Mouse (Mus musculus) left cerebral cortex, postnatal 36 days (tissue): ENCODE data around the gene Trip11. TPM values are rescaled to one million over a fixed set of nuclear protein-coding genes. Genes with fewer than 3 reads are reported as not detected.
"Not testable (repeated sequence)": the region's sequence is repeated elsewhere in the genome, so short reads cannot be mapped to it uniquely, and the experiment has no call there.

Experiments used
- DNase-seq, 2 experiments: peaks; one replicate each; pipeline ENCODE4 v3.0.0; 2021 to 2022; ENCODE audit warnings: low spot score in 2 of 2, mixed read lengths in 1 of 2
- intact Hi-C: fragments of 180-260 bp; cut with DNase I; formaldehyde crosslinking; loops from one replicate; pipeline ENCODE4 v1.15.1; 2025
- total RNA-seq, 2 experiments: library from RNA; stranded (reverse); gene quantifications; 2 replicates each; pipeline ENCODE4 v1.2.3; 2021

Gene Trip11
- 10 to 100 TPM; 22.8 to 33.2 TPM for total RNA-seq

DNA sequence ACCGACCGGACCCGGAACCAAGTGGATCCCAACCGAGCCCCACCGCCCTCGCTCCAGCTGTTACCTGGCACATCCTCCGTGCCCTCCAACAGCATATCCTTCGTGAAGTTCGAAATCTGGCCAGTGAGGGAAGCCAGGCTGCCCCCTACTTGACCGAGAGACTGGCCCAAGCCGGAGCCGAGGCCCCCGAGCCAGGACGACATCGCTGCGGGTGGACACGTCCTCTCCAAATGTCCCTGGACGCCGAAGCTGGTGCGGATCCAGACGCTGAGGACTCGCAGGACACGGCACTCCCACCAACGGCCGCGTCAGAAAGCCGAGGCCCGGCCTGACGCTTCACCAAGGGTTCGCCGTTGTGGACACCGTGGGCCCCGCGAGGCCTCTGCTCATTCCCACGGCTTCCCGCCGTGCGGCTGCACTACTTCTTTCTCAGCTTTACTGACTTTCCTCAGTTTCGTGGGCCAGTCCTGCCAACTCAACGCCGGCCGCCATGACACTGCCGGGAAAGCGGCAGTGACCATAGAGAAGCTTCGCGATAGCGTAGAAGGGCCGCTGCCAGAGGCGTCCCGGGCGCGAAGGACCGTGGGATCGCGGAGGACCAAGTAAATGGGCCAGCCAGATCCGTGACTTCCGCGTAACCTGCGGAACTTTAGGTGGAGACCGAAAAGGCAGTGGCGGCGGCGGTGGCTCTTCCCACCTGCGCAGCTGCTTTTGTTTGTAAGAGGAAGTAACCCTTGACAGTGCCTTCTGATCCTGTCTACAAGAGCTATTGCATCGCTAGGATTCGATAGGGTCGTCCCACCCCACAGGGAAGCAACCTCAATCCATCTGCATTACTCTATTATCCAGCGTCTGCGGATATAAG, at the start of gene Trip11:
Trip11 (minus strand) TSS at position 642 of the 865 bp plus-strand sequence.
- peak; percentile 92 to 93 for DNase-seq
- intact Hi-C loops, result loop anchor here (1.0 kb wide), 1 partner anchor 45 kb away; the partner anchor contains the start of gene Atxn3

DNA sequence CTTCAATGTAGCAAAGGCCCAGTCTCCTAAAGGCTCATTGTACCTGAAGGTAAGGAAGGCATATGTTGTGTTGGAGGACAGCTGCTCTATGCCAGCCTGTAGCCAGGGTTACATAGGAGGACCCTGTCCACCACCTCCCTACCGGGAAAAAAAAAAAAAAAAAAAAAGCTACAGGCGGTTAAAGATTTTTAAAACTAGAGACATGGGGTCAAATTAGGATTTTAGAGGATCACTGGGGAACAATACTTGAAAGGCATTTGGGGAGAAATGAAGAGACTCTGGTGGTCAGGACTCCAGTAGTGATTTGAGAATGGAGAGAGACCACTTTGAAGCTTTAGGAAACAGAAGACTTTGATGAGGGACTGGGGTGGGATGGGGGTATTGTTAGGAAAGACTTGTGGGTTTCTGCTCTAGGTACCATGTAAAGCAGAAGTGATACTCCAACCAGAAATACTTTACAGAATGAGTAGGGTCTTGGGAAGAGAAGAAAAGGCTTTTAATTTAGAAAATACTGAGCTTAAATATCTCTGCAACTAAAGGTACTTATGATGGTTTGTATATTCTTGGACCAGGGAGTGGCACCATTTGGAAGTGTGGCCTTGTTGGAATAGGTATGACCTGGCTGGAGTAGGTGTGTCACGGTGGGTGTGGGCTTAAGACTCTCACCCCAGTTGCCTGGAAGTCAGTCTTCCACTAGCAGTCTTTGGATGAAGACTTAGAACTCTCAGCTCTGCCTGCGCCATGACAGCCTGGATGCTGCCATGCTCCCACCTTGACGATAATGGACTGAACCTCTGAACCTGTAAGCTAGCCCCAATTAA, 46.1 kb upstream of the Trip11 start:
- intact Hi-C loops, result loop anchor here (1.0 kb wide), 1 partner anchor 46 kb away; the partner anchor contains the start of gene Trip11
- DNase-seq, result not testable (repeated sequence)

DNA sequence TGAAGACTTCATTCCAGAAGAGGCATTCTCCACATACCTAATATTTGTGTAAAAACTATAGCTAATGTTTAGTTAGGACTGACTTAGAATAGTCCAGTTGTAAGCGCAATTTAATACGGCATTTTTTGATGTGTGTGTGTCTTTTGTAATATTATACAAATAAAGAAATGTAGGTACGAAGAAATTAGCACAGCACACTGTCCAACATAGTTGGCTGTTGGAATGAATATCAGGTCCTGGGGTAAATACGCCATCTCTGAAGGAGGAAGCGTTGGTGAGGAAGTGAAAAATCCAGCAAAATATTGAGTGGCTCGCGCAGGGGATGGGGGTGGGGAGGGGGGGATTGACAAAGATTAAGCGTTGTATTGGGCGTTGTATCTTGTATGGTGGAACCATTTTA, 45.5 kb upstream of the Trip11 start:
- intact Hi-C loops, result loop anchor here (1.0 kb wide), 1 partner anchor 45 kb away; the partner anchor contains the start of gene Trip11
- DNase-seq, result no peak

DNA sequence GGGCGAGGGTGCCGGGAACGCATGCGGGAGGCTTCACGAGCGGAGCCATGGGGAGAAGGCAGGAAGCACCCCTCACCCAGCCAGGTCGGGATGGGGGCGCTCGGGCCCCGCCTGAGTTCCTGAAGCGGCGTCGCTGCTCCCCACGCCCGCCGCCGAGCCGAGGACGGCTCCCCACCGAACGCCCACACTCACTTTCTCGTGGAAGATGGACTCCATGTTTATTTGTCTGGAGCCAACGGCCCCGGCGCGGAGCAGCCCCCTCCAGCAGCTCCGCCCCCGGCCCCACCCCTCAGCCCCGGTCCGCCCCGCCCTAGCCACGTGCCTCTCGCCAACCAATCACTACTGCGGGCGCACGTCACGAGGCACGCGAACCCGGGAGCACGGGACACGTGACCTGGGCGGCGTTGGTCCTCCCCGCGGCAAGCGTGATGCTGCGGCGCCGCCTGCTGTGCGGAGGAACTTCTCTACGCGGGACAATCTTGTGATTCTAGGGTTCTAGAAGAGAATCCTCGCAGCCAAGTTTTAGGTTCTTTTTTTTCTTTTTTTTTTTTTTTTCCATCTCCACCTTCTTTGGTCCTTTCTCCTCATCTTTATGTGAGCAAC, 45.0 kb upstream of the Trip11 start, which contains the start of gene Atxn3:
Atxn3 (minus strand) TSS at position 305 of the 603 bp plus-strand sequence.
- DNase-seq, result peak; percentile 97 to 98
- intact Hi-C loops, result loop anchor here (1.0 kb wide), 1 partner anchor 45 kb away; the partner anchor contains the start of gene Trip11

DNA sequence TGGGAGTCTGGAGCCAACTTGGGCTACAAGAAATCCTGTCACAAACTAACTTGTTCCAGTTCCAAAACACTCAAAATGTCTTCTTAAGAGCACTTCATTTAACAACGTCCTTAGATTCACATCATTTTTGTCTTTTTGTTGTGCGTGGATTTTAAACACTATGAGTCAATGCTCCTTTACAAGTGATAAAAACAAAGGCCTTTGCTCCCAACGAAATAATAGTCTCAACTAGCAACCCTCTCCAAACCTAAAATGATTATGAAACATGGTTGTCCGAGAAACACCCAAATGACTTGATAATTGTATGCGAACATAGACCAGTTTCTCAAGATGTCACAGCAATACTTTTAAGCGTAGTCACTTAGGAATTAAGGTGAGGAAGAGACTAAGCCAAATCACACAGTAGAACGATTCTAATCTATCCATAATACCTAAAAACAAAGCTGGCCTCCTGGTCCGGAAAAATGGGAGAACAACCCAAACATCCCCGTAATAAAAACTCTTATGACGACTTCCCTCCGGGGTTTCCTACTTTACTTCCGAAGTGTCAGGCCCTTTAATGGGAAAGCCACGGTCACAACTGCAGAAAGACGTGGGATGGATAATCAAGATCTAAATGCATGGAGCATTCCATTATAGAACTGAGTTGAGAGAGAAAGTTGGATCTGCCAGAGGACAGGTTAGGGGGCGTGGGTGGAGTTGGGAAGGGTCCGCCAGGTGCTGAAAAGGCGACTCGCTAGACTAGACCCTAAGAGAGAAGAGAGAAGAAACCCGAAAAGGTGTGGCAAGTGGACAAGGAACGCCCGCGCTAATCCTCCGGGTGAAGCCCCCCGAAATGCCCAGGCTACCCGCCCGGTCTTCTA, 44.2 kb upstream of the Trip11 start:
- intact Hi-C loops, result no loop called here
- DNase-seq, result no peak

DNA sequence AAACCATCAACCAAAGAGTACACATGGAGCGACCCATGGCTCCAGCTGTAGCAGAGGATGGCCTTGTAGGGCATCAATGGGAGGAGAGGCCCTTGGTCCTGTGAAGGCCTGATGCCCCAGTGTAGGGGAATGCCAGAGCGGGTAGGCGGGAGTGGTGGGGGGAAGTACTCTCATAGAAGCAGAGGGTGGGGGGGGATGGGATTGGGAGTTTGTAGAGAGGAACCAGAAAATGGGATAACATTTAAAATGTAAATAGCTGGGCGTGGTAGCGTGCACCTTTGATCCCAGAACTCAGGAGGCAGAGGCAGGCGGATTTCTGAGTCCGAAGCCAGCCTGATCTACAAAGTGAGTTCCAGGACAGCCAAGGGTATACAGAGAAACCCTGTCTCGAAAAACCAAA, 42.8 kb upstream of the Trip11 start:
- intact Hi-C loops, DNase-seq: not testable (repeated sequence)

DNA sequence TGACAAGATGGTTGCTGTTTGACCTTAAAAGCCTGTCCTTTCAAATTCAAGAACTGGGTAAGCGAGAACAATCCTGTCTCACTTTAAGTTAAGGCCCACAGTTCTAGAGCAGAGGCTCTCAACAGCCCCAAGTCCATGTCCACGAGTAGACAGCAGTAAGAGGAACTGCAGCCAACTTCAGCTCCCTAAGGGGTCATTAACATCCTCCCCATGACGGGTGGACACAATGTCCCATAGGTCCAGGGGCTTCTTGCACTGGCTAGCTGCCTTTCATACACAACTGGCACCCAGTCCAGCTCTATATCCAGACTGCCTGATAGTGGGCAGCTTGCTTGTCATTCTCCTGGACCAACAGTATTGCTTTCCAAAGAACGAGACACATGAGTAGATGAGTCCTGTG, 35.7 kb upstream of the Trip11 start:
- no peak for DNase-seq
- intact Hi-C loops, result no loop called here

DNA sequence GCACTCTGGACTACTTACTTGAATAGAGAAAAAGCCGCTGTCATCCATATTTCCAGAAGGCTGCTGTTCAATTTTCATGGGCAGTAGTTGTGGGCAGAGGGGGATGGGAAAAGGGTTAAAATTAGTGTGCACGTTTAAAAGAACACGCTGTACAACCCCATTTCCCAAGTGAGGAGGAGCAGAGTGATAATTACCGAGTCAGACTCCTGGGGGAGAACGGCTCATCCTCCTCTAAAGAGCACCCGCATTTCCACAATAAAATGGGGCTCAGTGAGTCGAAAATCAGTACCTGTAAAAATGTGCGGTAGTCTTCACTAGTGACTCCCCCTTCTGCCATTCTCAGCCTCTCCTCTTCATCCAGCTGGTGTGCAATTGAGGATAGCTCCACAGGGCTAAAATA, 34.9 kb upstream of the Trip11 start:
- intact Hi-C loops, result no loop called here
- peak; percentile 11 to 14 for DNase-seq

DNA sequence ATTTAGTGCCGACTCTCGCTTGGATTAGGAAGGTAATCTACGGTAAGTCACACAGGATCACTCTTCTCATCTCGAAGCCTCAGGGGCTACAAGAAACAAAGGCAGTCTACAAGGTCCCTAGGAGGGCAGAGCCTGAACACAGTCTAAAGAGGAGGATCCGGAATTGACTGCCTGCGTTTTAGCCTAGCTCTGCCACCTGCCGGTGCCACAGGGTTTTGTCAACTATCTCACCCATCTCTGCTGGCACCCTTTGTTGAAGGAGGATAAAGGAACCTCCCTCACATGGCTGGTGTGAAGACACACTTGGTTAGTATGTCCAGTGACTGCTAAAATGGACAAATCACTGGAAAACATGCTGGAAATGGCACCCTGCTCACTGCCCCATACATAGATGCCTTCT, 24.5 kb upstream of the Trip11 start:
- no peak for DNase-seq
- intact Hi-C loops, result no loop called here

DNA sequence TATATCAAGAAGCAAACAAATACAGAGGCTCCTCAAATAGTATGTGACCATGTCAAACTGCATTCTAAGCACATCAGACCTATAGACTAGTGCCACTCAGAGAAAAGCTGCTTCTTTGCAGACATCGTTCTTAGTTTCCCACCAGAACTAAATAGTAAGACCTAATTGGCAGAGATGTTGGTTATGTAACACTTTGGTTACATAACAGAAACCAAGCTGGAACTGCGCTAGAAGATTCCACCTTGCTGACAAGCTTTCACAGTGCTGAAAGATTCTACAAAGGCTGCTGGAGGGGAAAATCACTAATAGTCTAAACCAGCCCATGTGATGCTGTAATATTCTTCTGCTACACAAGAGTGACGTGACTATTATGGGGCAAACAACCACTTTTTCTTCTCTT, 22.2 kb upstream of the Trip11 start:
- intact Hi-C loops, result no loop called here
- DNase-seq, result no peak

DNA sequence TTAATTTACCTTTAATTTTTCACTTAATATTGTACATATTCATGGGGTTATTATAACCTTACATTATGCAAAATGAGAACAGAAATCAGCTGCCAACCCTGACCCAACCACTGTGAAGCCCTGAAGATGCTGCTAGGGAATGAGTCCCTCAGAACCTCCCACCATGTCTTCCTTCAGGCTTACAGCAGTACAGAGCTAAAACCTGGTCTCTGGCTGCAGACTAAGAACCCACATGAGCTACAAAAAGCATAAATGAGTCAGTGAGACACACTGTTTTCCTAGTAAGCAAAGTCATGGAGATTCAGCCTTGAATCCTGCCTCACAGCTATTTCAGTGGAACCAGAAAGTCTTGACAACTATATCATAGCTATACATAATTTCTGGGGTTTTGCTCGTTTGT, 15.4 kb upstream of the Trip11 start:
- DNase-seq, result no peak
- intact Hi-C loops, result no loop called here

DNA sequence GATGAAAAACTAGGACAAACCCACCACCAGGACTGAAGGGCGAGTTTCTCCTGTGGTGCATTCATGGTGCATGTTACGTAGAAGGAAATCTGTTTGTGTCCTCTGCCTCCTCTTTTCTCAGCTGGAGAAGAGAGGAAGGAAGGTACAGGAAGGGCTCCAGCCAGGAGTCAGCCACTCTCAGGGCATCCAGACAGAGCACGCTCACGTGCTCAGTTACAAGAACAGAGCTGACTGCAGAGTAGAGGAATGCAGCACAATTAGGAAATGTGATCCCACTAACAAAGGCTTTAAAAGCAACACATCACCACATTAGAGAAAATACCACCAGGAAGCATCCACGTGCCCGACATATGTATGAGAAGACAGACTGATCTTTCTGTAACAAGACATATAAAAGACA, 9.2 kb upstream of the Trip11 start:
- intact Hi-C loops, result no loop called here
- DNase-seq, result no peak

DNA sequence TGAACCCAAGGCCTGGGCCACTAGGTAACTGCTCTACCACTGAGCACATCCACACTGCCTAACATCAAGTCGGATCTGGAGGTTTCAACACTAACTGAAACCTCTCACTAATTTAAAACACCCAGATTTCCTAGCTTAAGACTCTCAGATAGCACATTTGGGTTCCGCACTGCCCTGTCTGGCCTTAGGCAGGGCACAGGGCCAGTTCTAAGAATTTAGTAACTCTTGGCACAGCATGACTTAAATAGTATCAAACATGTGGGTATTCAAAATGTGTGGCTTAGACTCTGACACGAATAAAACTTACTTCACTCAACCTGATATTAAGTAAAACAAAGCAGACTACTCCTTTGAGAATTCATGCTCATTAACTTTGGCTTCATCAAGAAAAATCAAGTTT, 6.8 kb upstream of the Trip11 start:
- no peak for DNase-seq
- intact Hi-C loops, result no loop called here

DNA sequence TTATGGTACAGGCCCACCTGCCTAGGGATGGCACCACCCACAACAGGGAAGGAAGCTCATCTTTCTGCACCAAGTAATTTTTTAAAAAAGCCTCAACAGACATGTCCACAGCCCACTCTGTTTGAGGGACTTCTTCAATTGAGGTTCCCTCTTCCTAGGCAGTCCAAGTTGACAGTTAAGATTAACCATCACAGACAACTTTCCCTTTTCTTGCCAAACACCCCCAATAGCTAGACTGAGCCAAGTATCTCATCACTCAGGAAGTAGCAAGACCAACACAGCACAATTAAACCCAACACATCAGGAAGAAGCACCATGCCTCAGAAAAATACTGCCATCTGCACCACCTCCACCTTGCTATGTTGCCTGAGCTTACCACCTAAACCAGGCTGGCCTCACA, 4.1 kb upstream of the Trip11 start:
- no peak for DNase-seq
- intact Hi-C loops, result no loop called here

DNA sequence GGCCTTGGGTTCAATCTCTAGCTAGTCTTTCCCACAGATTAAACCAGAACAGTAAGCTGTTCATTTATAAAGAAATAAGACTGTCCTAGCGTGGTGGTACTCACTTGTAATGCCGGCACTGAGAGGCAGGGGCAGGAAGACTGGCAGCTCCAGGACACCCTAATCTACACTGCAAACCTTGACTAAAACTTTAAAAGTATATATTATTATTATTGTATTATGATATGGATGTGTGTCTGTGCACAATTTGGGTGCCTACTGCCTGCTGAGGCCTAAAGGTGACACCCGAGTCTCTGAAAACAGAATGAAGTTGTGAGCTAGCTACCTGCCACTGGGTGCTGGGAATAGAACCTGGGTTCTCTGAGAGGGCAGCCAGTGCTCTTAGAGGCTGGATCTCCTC, 1.7 kb downstream of the Trip11 start:
- intact Hi-C loops, result no loop called here

DNA sequence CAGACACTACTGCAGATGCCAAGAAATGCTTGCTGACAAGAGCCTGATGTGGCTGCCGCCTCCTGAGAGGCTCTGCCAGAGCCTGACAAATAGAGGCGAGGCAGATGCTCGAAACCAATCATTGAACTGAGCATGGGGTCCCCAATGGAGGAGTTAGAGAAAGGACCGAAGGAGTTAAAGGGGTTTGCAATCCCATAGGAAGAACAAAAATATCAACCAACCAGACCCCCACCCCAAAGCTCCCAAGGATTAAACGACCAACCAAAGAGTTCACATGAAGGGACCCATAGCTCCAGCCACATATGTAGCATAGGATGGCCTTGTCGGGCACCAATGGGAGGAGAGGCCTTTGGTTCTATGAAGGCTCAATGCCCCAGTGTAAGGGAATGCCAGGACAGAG, 2.7 kb downstream of the Trip11 start:
- intact Hi-C loops, result no loop called here
- no peak for DNase-seq

More for the DNA sequence above, 1.7 kb downstream of the Trip11 start:
- DNase-seq, result no peak

DNA sequence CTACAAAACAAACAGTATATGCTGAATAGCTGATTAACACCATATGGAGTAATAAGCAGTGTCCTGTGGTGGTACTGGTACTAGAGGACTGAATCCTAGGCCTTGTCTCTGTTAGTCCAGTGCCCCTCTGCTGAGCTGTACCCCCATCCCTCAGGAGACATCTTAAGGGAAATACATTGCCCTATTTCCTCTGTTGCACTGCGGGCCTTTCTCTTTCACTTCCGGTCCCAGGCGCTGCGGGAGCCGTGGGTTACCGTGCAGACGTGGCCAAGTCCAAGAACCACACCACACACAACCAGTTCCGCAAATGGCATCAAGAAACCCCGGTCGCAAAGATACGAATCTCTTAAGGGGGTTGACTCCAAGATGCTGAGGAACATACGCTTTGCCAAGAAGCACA, 7.2 kb downstream of the Trip11 start:
- no peak for DNase-seq
- intact Hi-C loops, result no loop called here

DNA sequence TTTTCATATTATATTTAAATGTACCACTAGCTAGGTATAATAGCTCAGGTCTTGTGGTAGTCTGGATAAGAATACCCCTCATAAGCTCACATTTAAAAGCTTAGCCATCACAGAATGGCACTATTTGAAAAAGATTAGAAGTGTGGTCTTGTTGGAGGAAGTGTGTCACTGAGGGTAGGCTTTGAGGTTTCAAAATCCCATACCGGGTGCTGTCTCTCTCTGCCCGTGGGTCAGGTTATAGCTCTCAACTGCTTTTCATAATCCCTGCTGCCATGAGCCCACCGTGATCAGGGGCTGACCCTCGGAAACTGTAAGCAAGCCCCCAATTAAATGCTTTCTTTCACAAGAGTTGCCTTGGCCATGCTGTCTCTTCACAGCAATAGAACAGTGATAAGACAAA, 8.2 kb downstream of the Trip11 start:
- no peak for DNase-seq
- intact Hi-C loops, result no loop called here

DNA sequence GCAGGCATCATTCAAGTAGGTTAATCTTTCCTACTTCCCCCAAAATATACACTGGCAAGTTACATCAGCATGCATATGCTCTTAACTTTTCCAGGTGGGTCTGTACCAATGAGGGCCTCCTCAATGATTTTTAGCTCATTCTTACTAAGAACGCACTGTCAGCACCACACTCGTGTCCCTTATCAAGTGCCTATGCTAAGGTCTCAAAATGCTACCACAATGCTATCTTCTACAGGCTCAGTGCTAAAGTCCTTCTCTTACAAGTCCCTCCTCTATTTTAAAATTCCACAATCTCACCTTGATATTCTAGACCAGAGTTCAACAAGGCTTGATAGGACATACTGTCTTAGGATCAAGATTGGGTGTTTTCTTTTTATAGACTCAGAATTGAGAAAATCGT, 8.9 kb downstream of the Trip11 start:
- intact Hi-C loops, result no loop called here
- DNase-seq, result no peak
